Mouse (Mus musculus): ENCODE data around the gene P3h1. TPM values are rescaled to one million over a fixed set of nuclear protein-coding genes. Genes with fewer than 3 reads are reported as not detected.

P3h1 gene
- polyA plus RNA-seq, 1 experiment from 2014 or later, result 12.1 TPM

- peak overlapping the region; percentile 62 for H3K4me2 ChIP-seq (ENCODE audit: low read depth, low read length)
- peak overlapping the region; percentile 51 for H3K4me3 ChIP-seq (ENCODE audit: low read depth, low read length)
- ATAC-seq (peak; percentile 61), DNase-seq (peak; percentile 77)
- H3K4me1 ChIP-seq (ENCODE audit: insufficient read depth), result peaks cover 20% of the 10 kb centered on the region
- H3K36me3 ChIP-seq (replicated peaks; ENCODE audit: insufficient read depth, low read length), result peaks cover 18% of the 10 kb centered on the region
- H3K9ac ChIP-seq (replicated peaks), result peak overlapping the region; percentile 73
- TF ChIP-seq CTCF (IDR thresholded peaks at IDR 0.05; ENCODE audit: low read depth), result no peak
- peak; percentile 92 for TF ChIP-seq EP300 (IDR thresholded peaks at IDR 0.05; ENCODE audit: low read depth)
- H3K27ac ChIP-seq (ENCODE audit: low read depth), result peak overlapping the region; percentile 93
- no peaks in the 10 kb centered on the region for H3K27me3 ChIP-seq (ENCODE audit: insufficient read depth, low read length)
- no peaks in the 10 kb centered on the region for H3K9me3 ChIP-seq (ENCODE audit: low read length)
- WGBS (ENCODE audit: insufficient replicate concordance), result 46% methylated on average over 8 of the region's 8 CpGs
Measured at GRCm38 (mm10) chr4:119190618-119191017, 42.1 kb upstream of the P3h1 start.

GRCm38 (mm10) chr4:119191273-119191672 lies 41.4 kb upstream of the P3h1 start:
- DNase-seq (no peak), ATAC-seq (no peak)
- H3K27me3 ChIP-seq (ENCODE audit: insufficient read depth, low read length), result no peaks in the 10 kb centered on the region
- H3K36me3 ChIP-seq (replicated peaks; ENCODE audit: insufficient read depth, low read length), result peaks cover 16% of the 10 kb centered on the region
- no peak for TF ChIP-seq EP300 (IDR thresholded peaks at IDR 0.05; ENCODE audit: low read depth)
- no peak for TF ChIP-seq CTCF (IDR thresholded peaks at IDR 0.05; ENCODE audit: low read depth)
- H3K4me3 ChIP-seq (ENCODE audit: low read depth, low read length), result no peak overlapping the region
- H3K27ac ChIP-seq (ENCODE audit: low read depth), result peak overlapping the region; percentile 93
- H3K4me2 ChIP-seq (ENCODE audit: low read depth, low read length), result peak overlapping the region; percentile 62
- 58% methylated on average over 3 of the region's 3 CpGs for WGBS (ENCODE audit: insufficient replicate concordance)
- H3K9ac ChIP-seq (replicated peaks), result peak overlapping the region; percentile 39; the same call in 1 of the 2 replicates
- H3K9me3 ChIP-seq (ENCODE audit: low read length), result no peaks in the 10 kb centered on the region
- peaks cover 19% of the 10 kb centered on the region for H3K4me1 ChIP-seq (ENCODE audit: insufficient read depth)

DNA sequence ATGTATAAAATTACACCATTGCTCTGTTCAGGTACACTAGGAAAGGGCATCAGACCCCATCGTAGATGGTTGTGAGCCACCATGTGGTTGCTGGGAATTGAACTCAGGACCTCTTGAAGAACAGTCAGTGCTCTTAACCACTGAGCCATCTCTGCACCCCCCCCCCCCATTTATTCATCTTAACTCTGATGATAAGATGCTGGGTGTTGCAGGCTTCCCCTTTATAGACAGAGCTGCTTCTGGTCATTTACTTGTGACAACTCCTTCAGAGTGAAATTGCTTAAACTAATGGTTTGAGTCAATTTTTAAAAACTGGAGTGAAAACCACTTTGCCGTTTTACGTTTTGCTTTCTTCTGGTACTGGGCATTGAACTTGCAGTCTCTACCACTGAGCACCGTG lies 40.0 kb upstream of the P3h1 start:
- H3K27ac ChIP-seq (ENCODE audit: low read depth), result no peak overlapping the region
- H3K4me1 ChIP-seq (ENCODE audit: insufficient read depth), result peaks cover 19% of the 10 kb centered on the region

GRCm38 (mm10) chr4:119194909-119195581 lies 37.7 kb upstream of the P3h1 start, which contains the start of gene Svbp:
Gene Svbp (plus strand): TSS chr4:119195306.
- H3K4me1 ChIP-seq (ENCODE audit: insufficient read depth), result peaks cover 20% of the 10 kb centered on the region
- WGBS (ENCODE audit: insufficient replicate concordance), result 4% methylated on average over 42 of the region's 47 CpGs

More for the DNA sequence above, 40.0 kb upstream of the P3h1 start:
- Histone ChIP-seq H3K9ac (replicated peaks) (no peak overlapping the region), H3K36me3 (replicated peaks; ENCODE audit: insufficient read depth, low read length) (peaks cover 3% of the 10 kb centered on the region; the same call in 1 of the 2 replicates), H3K27me3 (ENCODE audit: insufficient read depth, low read length) (no peaks in the 10 kb centered on the region), H3K4me2 (ENCODE audit: low read depth, low read length) (no peak overlapping the region), H3K4me3 (ENCODE audit: low read depth, low read length) (no peak overlapping the region), H3K9me3 (ENCODE audit: low read length) (no peaks in the 10 kb centered on the region)
- DNase-seq, result no peak
- 86% methylated on average over 4 of the region's 4 CpGs for WGBS (ENCODE audit: insufficient replicate concordance)
- no peak for TF ChIP-seq CTCF (IDR thresholded peaks at IDR 0.05; ENCODE audit: low read depth)
- TF ChIP-seq EP300 (IDR thresholded peaks at IDR 0.05; ENCODE audit: low read depth), result no peak
- ATAC-seq, result no peak

DNA sequence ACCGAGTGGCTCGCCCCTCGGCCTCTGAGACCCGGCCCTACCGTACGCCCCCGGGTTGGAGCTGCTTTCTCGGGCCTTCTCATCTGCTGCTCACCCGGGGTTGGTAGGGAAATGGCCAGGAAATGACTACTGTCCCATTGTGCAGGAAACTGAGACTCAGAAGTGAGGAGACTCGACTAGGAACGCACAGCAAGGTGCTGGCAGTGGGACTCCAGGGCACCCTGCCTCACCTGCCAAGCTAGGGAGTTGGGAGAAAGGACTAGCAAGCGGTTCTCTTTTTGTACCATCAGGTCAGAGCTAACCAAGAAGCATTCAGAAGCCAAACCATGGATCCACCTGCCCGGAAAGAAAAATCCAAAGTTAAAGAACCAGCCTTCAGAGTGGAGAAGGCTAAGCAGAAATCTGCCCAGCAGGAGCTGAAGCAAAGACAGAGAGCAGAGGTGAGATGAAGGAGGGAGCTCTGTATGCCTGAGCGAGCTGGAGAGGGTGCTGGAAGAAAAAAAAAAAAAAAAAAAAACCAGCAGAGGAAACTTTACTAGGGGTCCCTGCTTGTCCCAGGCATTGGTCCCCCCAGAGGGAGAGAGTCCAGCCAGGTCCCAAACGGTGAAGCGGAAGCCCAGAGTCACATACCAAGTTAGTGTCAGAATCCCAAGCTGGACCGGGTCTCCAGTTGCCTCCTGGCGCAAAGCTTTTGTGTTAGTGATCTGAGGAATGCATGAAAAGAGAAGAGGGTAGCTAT lies 37.0 kb upstream of the P3h1 start:
- H3K36me3 ChIP-seq (replicated peaks; ENCODE audit: insufficient read depth, low read length), result no peaks in the 10 kb centered on the region
- H3K27me3 ChIP-seq (ENCODE audit: insufficient read depth, low read length), result no peaks in the 10 kb centered on the region
- TF ChIP-seq EP300 (IDR thresholded peaks at IDR 0.05; ENCODE audit: low read depth) (no peak), CTCF (IDR thresholded peaks at IDR 0.05; ENCODE audit: low read depth) (no peak)
- H3K4me3 ChIP-seq (ENCODE audit: low read depth, low read length), result peak overlapping the region; percentile 91
- H3K9me3 ChIP-seq (ENCODE audit: low read length), result no peaks in the 10 kb centered on the region
- ATAC-seq (peak; percentile 44; the same call in 1 of the 2 replicates), DNase-seq (no peak)
- peak overlapping the region; percentile 95 for H3K9ac ChIP-seq (replicated peaks)
- peaks cover 20% of the 10 kb centered on the region for H3K4me1 ChIP-seq (ENCODE audit: insufficient read depth)
- peak overlapping the region; percentile 75 for H3K27ac ChIP-seq (ENCODE audit: low read depth)
- peak overlapping the region; percentile 71 for H3K4me2 ChIP-seq (ENCODE audit: low read depth, low read length)
- WGBS (ENCODE audit: insufficient replicate concordance), result 15% methylated on average over 18 of the region's 18 CpGs

More at GRCm38 (mm10) chr4:119194909-119195581, 37.7 kb upstream of the P3h1 start, which contains the start of gene Svbp:
- peak; percentile 98 for DNase-seq
- Histone ChIP-seq H3K27me3 (ENCODE audit: insufficient read depth, low read length) (no peaks in the 10 kb centered on the region), H3K4me3 (ENCODE audit: low read depth, low read length) (peak within 1 kb of the TSS; percentile 91), H3K4me2 (ENCODE audit: low read depth, low read length) (peak within 1 kb of the TSS; percentile 71), H3K9me3 (ENCODE audit: low read length) (no peaks in the 10 kb centered on the region), H3K36me3 (replicated peaks; ENCODE audit: insufficient read depth, low read length) (no peaks in the 10 kb centered on the region), H3K27ac (ENCODE audit: low read depth) (peak within 1 kb of the TSS; percentile 75), H3K9ac (replicated peaks) (peak within 1 kb of the TSS; percentile 95)
- ATAC-seq, result peak; percentile 95
- TF ChIP-seq EP300 (IDR thresholded peaks at IDR 0.05; ENCODE audit: low read depth), result no peak
- no peak for TF ChIP-seq CTCF (IDR thresholded peaks at IDR 0.05; ENCODE audit: low read depth)

DNA sequence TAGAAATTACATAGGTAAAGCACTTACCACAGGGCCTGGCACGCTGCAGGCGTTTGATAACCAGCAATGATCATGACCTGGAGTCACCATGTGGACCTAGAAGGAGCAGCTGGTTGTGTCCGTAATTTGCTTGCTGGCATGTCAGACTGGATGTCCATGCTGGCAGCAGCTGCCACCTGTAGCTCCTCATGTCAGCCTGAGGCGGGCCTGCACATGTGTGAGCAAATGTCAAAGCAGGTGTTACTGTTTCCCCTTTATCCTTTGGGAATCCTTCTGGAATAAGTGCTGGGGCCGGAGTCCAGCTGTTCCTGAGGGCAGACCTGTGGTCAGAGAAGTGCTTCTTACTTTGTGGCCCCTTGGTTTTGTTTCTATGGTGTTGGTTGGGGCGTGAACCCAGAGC lies 34.6 kb upstream of the P3h1 start:
- 85% methylated on average over 6 of the region's 6 CpGs for WGBS (ENCODE audit: insufficient replicate concordance)
- H3K36me3 ChIP-seq (replicated peaks; ENCODE audit: insufficient read depth, low read length), result no peaks in the 10 kb centered on the region; the same call in 1 of the 2 replicates
- no peak overlapping the region for H3K4me2 ChIP-seq (ENCODE audit: low read depth, low read length)

More for the DNA sequence above, 34.6 kb upstream of the P3h1 start:
- TF ChIP-seq EP300 (IDR thresholded peaks at IDR 0.05; ENCODE audit: low read depth) (no peak), CTCF (IDR thresholded peaks at IDR 0.05; ENCODE audit: low read depth) (no peak)
- Histone ChIP-seq H3K9me3 (ENCODE audit: low read length) (no peaks in the 10 kb centered on the region), H3K27ac (ENCODE audit: low read depth) (no peak overlapping the region), H3K4me1 (ENCODE audit: insufficient read depth) (peaks cover 20% of the 10 kb centered on the region), H3K27me3 (ENCODE audit: insufficient read depth, low read length) (no peaks in the 10 kb centered on the region), H3K4me3 (ENCODE audit: low read depth, low read length) (no peak overlapping the region), H3K9ac (replicated peaks) (no peak overlapping the region)
- no peak for DNase-seq
- ATAC-seq, result no peak

Data from liver, postnatal 0 days (tissue).